Mouse (Mus musculus): Measurements from ENCODE around the gene Dnah17. TPM values are rescaled to one million over a fixed set of nuclear protein-coding genes. Genes with fewer than 3 reads are reported as not detected.

Gene Dnah17
- polyA plus RNA-seq, 1 experiment from 2014 or later: 0.37 TPM

DNA sequence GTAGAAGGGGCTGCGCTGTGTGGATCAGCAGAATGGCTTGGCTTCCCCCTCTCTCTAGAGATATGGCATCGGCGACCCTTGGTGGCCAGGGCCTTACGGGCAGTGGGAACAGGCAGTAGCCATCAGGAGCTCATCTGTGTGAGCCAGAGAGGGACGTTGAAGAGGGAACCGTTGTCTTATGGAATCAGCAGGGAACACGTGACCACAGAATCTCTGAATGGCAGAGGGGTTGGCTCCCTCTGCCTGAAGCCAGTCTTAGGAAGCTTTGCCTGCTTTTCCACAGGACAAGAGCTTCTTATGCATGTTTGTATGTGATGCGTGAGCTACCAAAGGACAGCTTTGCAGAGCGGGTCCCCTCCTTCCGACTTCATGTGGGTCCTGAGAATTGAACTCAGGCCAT lies 71.6 kb downstream of the Dnah17 start:
- H3K27ac ChIP-seq (ENCODE audit: low read length): no peak overlapping the region
- H3K4me3 ChIP-seq (replicated peaks; ENCODE audit: low read length): no peak overlapping the region
- no peak for ATAC-seq
- no peaks in the 10 kb centered on the region for H3K4me1 ChIP-seq (replicated peaks; ENCODE audit: control insufficient read depth, insufficient read depth, low read length)
- 64% methylated on average over 10 of the region's 10 CpGs for WGBS
- no peak overlapping the region for H3K4me2 ChIP-seq (ENCODE audit: low read length)
- no peaks in the 10 kb centered on the region for H3K9me3 ChIP-seq (ENCODE audit: control insufficient read depth, low read length)
- H3K36me3 ChIP-seq (ENCODE audit: control insufficient read depth, insufficient read depth): no peaks in the 10 kb centered on the region
- H3K27me3 ChIP-seq (replicated peaks; ENCODE audit: control insufficient read depth, insufficient read depth, low read length): no peaks in the 10 kb centered on the region
- no peak overlapping the region for H3K9ac ChIP-seq (replicated peaks; ENCODE audit: low read depth, low read length)

DNA sequence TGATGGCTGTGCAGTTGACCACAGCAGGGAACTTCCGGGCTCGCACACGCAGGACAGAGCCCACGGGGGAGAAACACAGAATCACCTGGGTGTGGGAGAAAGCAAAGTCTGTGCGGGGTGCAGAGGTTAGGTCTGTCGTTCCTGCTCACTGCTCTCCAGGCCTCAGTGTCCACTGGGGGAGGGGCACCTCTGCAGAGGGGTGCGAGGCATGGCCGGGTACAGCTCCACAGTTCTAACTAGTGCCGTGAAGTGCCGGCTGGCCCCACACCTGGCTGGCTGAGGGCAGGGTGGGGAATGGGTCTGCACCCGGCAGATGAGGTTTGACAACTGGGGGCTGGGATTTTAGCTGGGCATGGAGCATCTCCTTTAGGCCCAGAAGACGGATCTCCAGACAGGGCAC lies 72.1 kb downstream of the Dnah17 start:
- H3K4me1 ChIP-seq (replicated peaks; ENCODE audit: control insufficient read depth, insufficient read depth, low read length): no peaks in the 10 kb centered on the region
- WGBS: 78% methylated on average over 12 of the region's 12 CpGs
- no peak overlapping the region for H3K4me2 ChIP-seq (ENCODE audit: low read length)
- ATAC-seq: no peak
- no peaks in the 10 kb centered on the region for H3K36me3 ChIP-seq (ENCODE audit: control insufficient read depth, insufficient read depth)
- no peaks in the 10 kb centered on the region for H3K9me3 ChIP-seq (ENCODE audit: control insufficient read depth, low read length)
- no peak overlapping the region for H3K27ac ChIP-seq (ENCODE audit: low read length)
- no peak overlapping the region for H3K9ac ChIP-seq (replicated peaks; ENCODE audit: low read depth, low read length)
- H3K4me3 ChIP-seq (replicated peaks; ENCODE audit: low read length): no peak overlapping the region
- no peaks in the 10 kb centered on the region for H3K27me3 ChIP-seq (replicated peaks; ENCODE audit: control insufficient read depth, insufficient read depth, low read length)

DNA sequence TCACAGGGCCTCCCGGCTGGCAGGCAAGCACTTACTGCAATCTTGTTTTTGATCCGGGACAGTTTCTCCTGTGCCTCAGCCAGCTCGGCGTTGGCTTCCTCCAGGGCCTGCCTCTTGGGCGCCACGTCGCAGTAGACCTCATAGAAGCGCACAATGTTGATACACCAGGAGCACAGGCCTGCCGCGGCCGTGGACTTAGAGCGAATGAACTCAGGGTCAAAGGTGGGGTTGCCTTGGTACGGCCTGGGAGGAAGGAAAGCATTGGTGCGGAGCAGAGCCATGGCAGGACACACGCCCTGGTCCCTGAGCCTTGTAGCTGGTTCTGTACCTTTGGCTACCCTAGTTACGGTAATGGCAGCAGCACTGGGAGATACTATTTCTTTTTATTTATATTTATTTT lies 80.3 kb downstream of the Dnah17 start:
- H3K9ac ChIP-seq (replicated peaks; ENCODE audit: low read depth, low read length): no peak overlapping the region
- no peaks in the 10 kb centered on the region for H3K4me1 ChIP-seq (replicated peaks; ENCODE audit: control insufficient read depth, insufficient read depth, low read length)
- H3K4me2 ChIP-seq (ENCODE audit: low read length): no peak overlapping the region
- no peaks in the 10 kb centered on the region for H3K27me3 ChIP-seq (replicated peaks; ENCODE audit: control insufficient read depth, insufficient read depth, low read length)
- H3K9me3 ChIP-seq (ENCODE audit: control insufficient read depth, low read length): no peaks in the 10 kb centered on the region
- WGBS: 87% methylated on average over 16 of the region's 16 CpGs
- no peak overlapping the region for H3K27ac ChIP-seq (ENCODE audit: low read length)
- no peak overlapping the region for H3K4me3 ChIP-seq (replicated peaks; ENCODE audit: low read length)
- no peaks in the 10 kb centered on the region for H3K36me3 ChIP-seq (ENCODE audit: control insufficient read depth, insufficient read depth)
- ATAC-seq: no peak

GRCm38 (mm10) chr11:118049641-118050040 lies 80.8 kb downstream of the Dnah17 start:
- no peak for ATAC-seq
- no peak overlapping the region for H3K27ac ChIP-seq (ENCODE audit: low read length)
- H3K4me2 ChIP-seq (ENCODE audit: low read length): no peak overlapping the region
- no peaks in the 10 kb centered on the region for H3K4me1 ChIP-seq (replicated peaks; ENCODE audit: control insufficient read depth, insufficient read depth, low read length)
- H3K9ac ChIP-seq (replicated peaks; ENCODE audit: low read depth, low read length): no peak overlapping the region
- H3K4me3 ChIP-seq (replicated peaks; ENCODE audit: low read length): no peak overlapping the region
- H3K27me3 ChIP-seq (replicated peaks; ENCODE audit: control insufficient read depth, insufficient read depth, low read length): no peaks in the 10 kb centered on the region
- H3K9me3 ChIP-seq (ENCODE audit: control insufficient read depth, low read length): no peaks in the 10 kb centered on the region
- no peaks in the 10 kb centered on the region for H3K36me3 ChIP-seq (ENCODE audit: control insufficient read depth, insufficient read depth)
- 36% methylated on average over 8 of the region's 8 CpGs for WGBS

DNA sequence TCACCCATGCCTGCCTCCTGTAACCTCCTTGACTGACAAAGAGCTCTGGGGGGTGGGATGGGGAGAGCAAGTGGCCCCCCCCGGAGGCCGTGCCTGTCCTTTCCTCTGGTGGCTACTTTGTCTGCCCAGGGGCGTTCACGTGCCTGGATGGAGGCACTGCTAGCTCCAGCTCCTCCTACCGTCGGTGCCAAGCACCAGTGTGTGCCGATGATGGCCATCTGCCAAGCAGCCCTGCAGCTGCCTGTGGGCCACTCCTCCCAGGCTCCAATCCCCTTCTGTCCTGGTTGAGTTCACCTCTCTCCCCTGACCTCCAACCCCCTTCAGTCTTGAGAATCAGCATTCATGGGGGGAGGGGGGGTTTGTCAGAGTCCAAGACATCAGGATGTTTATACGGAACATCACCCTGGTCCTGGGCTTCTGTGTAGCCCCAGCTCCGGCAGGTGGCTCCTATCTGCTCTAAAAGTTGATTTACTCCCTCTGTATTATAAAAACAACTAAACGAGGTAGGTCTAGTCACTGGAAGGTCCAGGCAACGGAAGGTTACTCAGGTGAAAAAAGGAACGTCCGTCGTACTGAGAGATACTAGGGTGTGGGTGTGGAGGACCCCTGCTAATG lies 87.0 kb downstream of the Dnah17 start:
- ATAC-seq: peak; percentile 74; the same call in 1 of the 2 replicates
- Histone ChIP-seq H3K27ac (ENCODE audit: low read length) (no peak overlapping the region), H3K4me2 (ENCODE audit: low read length) (no peak overlapping the region), H3K9ac (replicated peaks; ENCODE audit: low read depth, low read length) (no peak overlapping the region), H3K9me3 (ENCODE audit: control insufficient read depth, low read length) (no peaks in the 10 kb centered on the region), H3K4me3 (replicated peaks; ENCODE audit: low read length) (no peak overlapping the region), H3K36me3 (ENCODE audit: control insufficient read depth, insufficient read depth) (no peaks in the 10 kb centered on the region), H3K27me3 (replicated peaks; ENCODE audit: control insufficient read depth, insufficient read depth, low read length) (no peaks in the 10 kb centered on the region), H3K4me1 (replicated peaks; ENCODE audit: control insufficient read depth, insufficient read depth, low read length) (peaks cover 7% of the 10 kb centered on the region)
- WGBS: 41% methylated on average over 14 of the region's 14 CpGs

DNA sequence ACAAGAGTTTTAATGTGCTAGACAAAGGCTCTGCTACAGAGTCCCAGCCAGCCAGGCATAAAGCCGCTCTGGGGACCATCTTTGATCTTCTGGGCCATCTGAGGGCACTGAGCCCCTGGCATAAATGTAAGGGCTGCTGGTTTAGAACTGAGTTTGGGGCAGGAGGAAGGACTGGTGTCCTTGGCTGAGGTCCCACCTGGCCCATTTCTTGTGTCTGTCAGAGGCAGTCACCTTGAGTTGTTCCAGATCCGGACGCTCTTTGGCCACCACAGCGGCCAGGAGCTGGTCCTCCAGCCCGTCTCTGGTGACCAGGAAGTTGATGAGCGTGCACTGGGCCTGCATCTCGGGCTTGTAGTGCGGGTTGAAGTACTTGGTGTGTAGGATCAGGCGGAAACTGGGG lies 87.6 kb downstream of the Dnah17 start:
- Histone ChIP-seq H3K4me1 (replicated peaks; ENCODE audit: control insufficient read depth, insufficient read depth, low read length) (peaks cover 7% of the 10 kb centered on the region), H3K27me3 (replicated peaks; ENCODE audit: control insufficient read depth, insufficient read depth, low read length) (no peaks in the 10 kb centered on the region), H3K27ac (ENCODE audit: low read length) (no peak overlapping the region), H3K4me3 (replicated peaks; ENCODE audit: low read length) (no peak overlapping the region), H3K36me3 (ENCODE audit: control insufficient read depth, insufficient read depth) (no peaks in the 10 kb centered on the region), H3K9ac (replicated peaks; ENCODE audit: low read depth, low read length) (no peak overlapping the region), H3K9me3 (ENCODE audit: control insufficient read depth, low read length) (no peaks in the 10 kb centered on the region), H3K4me2 (ENCODE audit: low read length) (no peak overlapping the region)
- 83% methylated on average over 9 of the region's 9 CpGs for WGBS
- no peak for ATAC-seq

DNA sequence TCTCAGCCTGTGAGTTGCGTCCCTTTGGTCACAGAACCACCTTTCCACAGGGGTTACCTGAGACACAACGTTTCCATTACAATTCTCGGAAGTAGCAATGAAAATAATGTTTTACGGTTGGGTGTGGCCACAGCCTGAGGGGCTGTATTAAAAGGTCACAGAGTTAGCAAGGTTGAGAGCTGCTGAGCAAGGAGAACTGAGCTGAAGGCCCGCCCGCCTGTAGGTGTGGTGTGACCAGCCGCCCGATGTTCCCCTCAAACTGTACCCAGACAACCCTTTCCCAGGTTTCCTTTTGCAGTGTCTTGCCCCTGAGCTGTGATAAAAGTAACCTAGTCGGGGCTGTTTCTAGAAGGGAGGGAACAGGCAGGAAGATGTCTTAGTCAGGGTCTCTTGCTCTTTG lies 95.4 kb downstream of the Dnah17 start:
- ATAC-seq: no peak
- Histone ChIP-seq H3K9ac (replicated peaks; ENCODE audit: low read depth, low read length) (no peak overlapping the region), H3K4me3 (replicated peaks; ENCODE audit: low read length) (no peak overlapping the region), H3K27me3 (replicated peaks; ENCODE audit: control insufficient read depth, insufficient read depth, low read length) (no peaks in the 10 kb centered on the region), H3K4me2 (ENCODE audit: low read length) (no peak overlapping the region), H3K9me3 (ENCODE audit: control insufficient read depth, low read length) (no peaks in the 10 kb centered on the region), H3K27ac (ENCODE audit: low read length) (no peak overlapping the region), H3K4me1 (replicated peaks; ENCODE audit: control insufficient read depth, insufficient read depth, low read length) (no peaks in the 10 kb centered on the region), H3K36me3 (ENCODE audit: control insufficient read depth, insufficient read depth) (no peaks in the 10 kb centered on the region; the same call in 1 of the 2 replicates)
- 89% methylated on average over 9 of the region's 9 CpGs for WGBS

GRCm38 (mm10) chr11:118034395-118034794 lies 96.0 kb downstream of the Dnah17 start:
- WGBS: 88% methylated on average over 13 of the region's 13 CpGs
- H3K4me1 ChIP-seq (replicated peaks; ENCODE audit: control insufficient read depth, insufficient read depth, low read length): no peaks in the 10 kb centered on the region
- ATAC-seq: no peak
- H3K4me2 ChIP-seq (ENCODE audit: low read length): no peak overlapping the region
- no peak overlapping the region for H3K4me3 ChIP-seq (replicated peaks; ENCODE audit: low read length)
- no peaks in the 10 kb centered on the region for H3K27me3 ChIP-seq (replicated peaks; ENCODE audit: control insufficient read depth, insufficient read depth, low read length)
- H3K9me3 ChIP-seq (ENCODE audit: control insufficient read depth, low read length): no peaks in the 10 kb centered on the region
- H3K9ac ChIP-seq (replicated peaks; ENCODE audit: low read depth, low read length): no peak overlapping the region
- no peak overlapping the region for H3K27ac ChIP-seq (ENCODE audit: low read length)
- H3K36me3 ChIP-seq (ENCODE audit: control insufficient read depth, insufficient read depth): no peaks in the 10 kb centered on the region; the same call in 1 of the 2 replicates

DNA sequence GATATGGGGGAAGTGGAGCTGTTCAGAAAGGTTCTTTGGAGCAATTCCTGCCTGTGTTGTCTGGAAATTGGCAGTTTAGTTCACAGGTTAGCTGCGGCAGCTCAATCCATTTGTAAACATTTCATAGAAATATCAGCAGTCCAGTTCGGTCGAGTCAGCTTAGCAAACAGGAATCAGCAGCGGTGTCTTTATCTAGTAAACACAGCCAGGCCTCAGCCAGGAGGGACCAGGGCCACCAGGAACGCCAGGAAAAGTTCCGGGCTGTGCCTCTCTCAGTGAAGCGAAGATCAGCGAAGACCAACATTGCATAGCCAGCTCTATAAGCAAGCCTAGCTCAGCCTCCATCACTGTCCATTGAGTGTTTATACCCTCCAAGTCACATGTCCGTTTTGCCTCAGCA lies 99.3 kb downstream of the Dnah17 start:
- no peaks in the 10 kb centered on the region for H3K4me1 ChIP-seq (replicated peaks; ENCODE audit: control insufficient read depth, insufficient read depth, low read length)
- H3K27me3 ChIP-seq (replicated peaks; ENCODE audit: control insufficient read depth, insufficient read depth, low read length): no peaks in the 10 kb centered on the region
- no peak for ATAC-seq
- H3K4me3 ChIP-seq (replicated peaks; ENCODE audit: low read length): no peak overlapping the region
- H3K36me3 ChIP-seq (ENCODE audit: control insufficient read depth, insufficient read depth): no peaks in the 10 kb centered on the region; the same call in 1 of the 2 replicates
- H3K9me3 ChIP-seq (ENCODE audit: control insufficient read depth, low read length): no peaks in the 10 kb centered on the region
- H3K4me2 ChIP-seq (ENCODE audit: low read length): no peak overlapping the region
- H3K27ac ChIP-seq (ENCODE audit: low read length): no peak overlapping the region
- H3K9ac ChIP-seq (replicated peaks; ENCODE audit: low read depth, low read length): no peak overlapping the region
- 96% methylated on average over 9 of the region's 9 CpGs for WGBS

- H3K9me3 ChIP-seq (ENCODE audit: control insufficient read depth, low read length): no peaks in the 10 kb centered on the region
- H3K4me2 ChIP-seq (ENCODE audit: low read length): no peak overlapping the region
- no peaks in the 10 kb centered on the region for H3K27me3 ChIP-seq (replicated peaks; ENCODE audit: control insufficient read depth, insufficient read depth, low read length)
- H3K4me1 ChIP-seq (replicated peaks; ENCODE audit: control insufficient read depth, insufficient read depth, low read length): no peaks in the 10 kb centered on the region
- 92% methylated on average over 6 of the region's 6 CpGs for WGBS
- H3K4me3 ChIP-seq (replicated peaks; ENCODE audit: low read length): no peak overlapping the region
- no peak overlapping the region for H3K27ac ChIP-seq (ENCODE audit: low read length)
- ATAC-seq: no peak
- no peak overlapping the region for H3K9ac ChIP-seq (replicated peaks; ENCODE audit: low read depth, low read length)
- no peaks in the 10 kb centered on the region; the same call in 1 of the 2 replicates for H3K36me3 ChIP-seq (ENCODE audit: control insufficient read depth, insufficient read depth)
Observed at GRCm38 (mm10) chr11:118029170-118029569, 101.3 kb downstream of the Dnah17 start.
